Mouse (Mus musculus) erythroblast, embryonic 14.5 days (primary cell): ENCODE measurements around the gene Sdccag8.

Source experiments
- GATA1 ChIP-seq: IDR thresholded peaks from 2 replicates; pipeline ENCODE4 v1.6.1; 2012; ENCODE audit warnings: low read length, inconsistent platforms, mixed read lengths
- TAL1 ChIP-seq: IDR thresholded peaks from 3 replicates; pipeline ENCODE4 v1.6.1; 2012; ENCODE audit warnings: low read length, inconsistent platforms, mixed read lengths

GRCm38 (mm10) chr1:177032233-177032632 is 217.8 kb downstream of the Sdccag8 start:
- TF ChIP-seq GATA1 (no peak), TAL1 (no peak)
